ENCODE assay signal across 8 mouse cellular contexts in genomic region chr12:83597025-83597501, GRCm38 (mm10). TPM values are rescaled to one million over a fixed set of nuclear protein-coding genes. Genes with fewer than 3 reads are reported as not detected.
DNase-seq lines count a peak whose midpoint lies in the region; ATAC-seq and TF ChIP-seq lines count a peak whose summit lies in the region.

TSS of gene Zfyve1 (minus strand) at chr12:83597222.

- DNase-seq in 416B (ENCODE audit: low read depth) = peak; percentile 99
- DNase-seq in heart, adult 8-10 months (ENCODE audit: low spot score) = peak; percentile 96
- DNase-seq in kidney, adult 9 months = peak; percentile 98
- DNase-seq in limb, embryonic 14.5 days (ENCODE audit: low spot score) = peak; percentile 98
- DNase-seq in midbrain, postnatal 0 days (ENCODE audit: low spot score) = peak; percentile 99
- peak; percentile 77 to 84 for DNase-seq in spleen, postnatal 14 days (ENCODE audit: low spot score in 2 of 2)

- no peaks in the 10 kb centered on the region for H3K9me3 ChIP-seq in embryonic facial prominence, embryonic 15.5 days (replicated peaks)
- no peaks in the 10 kb centered on the region for H3K9me3 ChIP-seq in limb, embryonic 14.5 days (ENCODE audit: control insufficient read depth, low read length)
- no peaks in the 10 kb centered on the region for H3K9me3 ChIP-seq in midbrain, postnatal 0 days (ENCODE audit: low read length)

- peak; percentile 98 for ATAC-seq in embryonic facial prominence, embryonic 15.5 days (ENCODE audit: insufficient number of reproducible peaks, low FRiP score, low TSS enrichment, low read depth)
- ATAC-seq in limb, embryonic 14.5 days (ENCODE audit: low FRiP score, low read depth) = peak; percentile 98
- peak; percentile 99 for ATAC-seq in midbrain, postnatal 0 days (ENCODE audit: low FRiP score)

- H3K27me3 ChIP-seq in embryonic facial prominence, embryonic 15.5 days = no peaks in the 10 kb centered on the region
- no peaks in the 10 kb centered on the region for H3K27me3 ChIP-seq in limb, embryonic 14.5 days (ENCODE audit: control insufficient read depth, insufficient read depth, low read length)
- H3K27me3 ChIP-seq in midbrain, postnatal 0 days (ENCODE audit: insufficient read depth, low read length) = no peaks in the 10 kb centered on the region

- H3K4me1 ChIP-seq in bone marrow, adult 2 months (ENCODE audit: control insufficient read depth, insufficient read depth, low read length) = no peaks in the 10 kb centered on the region
- peaks cover 23% of the 10 kb centered on the region; the same call in 1 of the 2 replicates for H3K4me1 ChIP-seq in embryonic facial prominence, embryonic 15.5 days
- H3K4me1 ChIP-seq in limb, embryonic 14.5 days (ENCODE audit: control insufficient read depth, insufficient read depth, low read length) = 0 out of 2 replicates have a peak, but pooled peaks cover 4% of the 10 kb centered on the region
- no peaks in the 10 kb centered on the region; the same call in 1 of the 2 replicates for H3K4me1 ChIP-seq in midbrain, postnatal 0 days (ENCODE audit: insufficient read depth, low read length)

- peak within 1 kb of the TSS; percentile 73 for H3K4me3 ChIP-seq in bone marrow, adult 2 months (replicated peaks; ENCODE audit: control insufficient read depth, low read depth, low read length)
- H3K4me3 ChIP-seq in embryonic facial prominence, embryonic 15.5 days (replicated peaks) = peak within 1 kb of the TSS; percentile 96
- peak within 1 kb of the TSS; percentile 75 for H3K4me3 ChIP-seq in limb, embryonic 14.5 days (replicated peaks; ENCODE audit: low read length)
- H3K4me3 ChIP-seq in midbrain, postnatal 0 days (ENCODE audit: low read depth, low read length) = peak within 1 kb of the TSS; percentile 81

- H3K4me2 ChIP-seq in embryonic facial prominence, embryonic 15.5 days (replicated peaks) = peak within 1 kb of the TSS; percentile 57
- peak within 1 kb of the TSS; percentile 63 for H3K4me2 ChIP-seq in limb, embryonic 14.5 days (replicated peaks; ENCODE audit: low read depth, low read length, severe bottlenecking)
- peak within 1 kb of the TSS; percentile 65 for H3K4me2 ChIP-seq in midbrain, postnatal 0 days (ENCODE audit: low read depth, low read length, poor library complexity, severe bottlenecking)

- TF ChIP-seq CTCF in bone marrow, adult 2 months (IDR thresholded peaks at IDR 0.05; ENCODE audit: control insufficient read depth, insufficient read depth, low read length) = no peak
- peak; percentile 15; the same call in 1 of the 2 replicates for TF ChIP-seq CTCF in midbrain, postnatal 0 days (IDR thresholded peaks at IDR 0.05)

- peak; percentile 58; the same call in 1 of the 2 replicates for TF ChIP-seq POLR2A in bone marrow, adult 2 months (IDR thresholded peaks at IDR 0.05; ENCODE audit: borderline replicate concordance, control insufficient read depth, low read depth, low read length)
- TF ChIP-seq POLR2A in limb, embryonic 14.5 days (IDR thresholded peaks at IDR 0.05; ENCODE audit: borderline replicate concordance, extremely low read depth, insufficient read depth, insufficient read length) = no peak

- under 1% methylated on average over 28 of the region's 28 CpGs for WGBS in bone marrow, adult 2 months
- WGBS in embryonic facial prominence, embryonic 15.5 days = under 1% methylated on average over 28 of the region's 28 CpGs
- WGBS in limb, embryonic 14.5 days = 0% methylated on average over 21 of the region's 28 CpGs
- WGBS in midbrain, postnatal 0 days = under 1% methylated on average over 28 of the region's 28 CpGs

- H3K36me3 ChIP-seq in embryonic facial prominence, embryonic 15.5 days = peaks cover 22% of the 10 kb centered on the region
- peaks cover 28% of the 10 kb centered on the region for H3K36me3 ChIP-seq in limb, embryonic 14.5 days (ENCODE audit: control insufficient read depth, insufficient read depth, low read length)
- peaks cover 8% of the 10 kb centered on the region; the same call in 1 of the 2 replicates for H3K36me3 ChIP-seq in midbrain, postnatal 0 days (ENCODE audit: insufficient read depth, low read length)

- H3K9ac ChIP-seq in embryonic facial prominence, embryonic 15.5 days = peak within 1 kb of the TSS; percentile 88
- H3K9ac ChIP-seq in limb, embryonic 14.5 days (ENCODE audit: low read depth, low read length, severe bottlenecking) = peak within 1 kb of the TSS; percentile 86
- H3K9ac ChIP-seq in midbrain, postnatal 0 days (replicated peaks; ENCODE audit: low read length, poor library complexity, severe bottlenecking) = peak within 1 kb of the TSS; percentile 94

- peak within 1 kb of the TSS; percentile 60 for H3K27ac ChIP-seq in bone marrow, adult 2 months (ENCODE audit: control insufficient read depth, insufficient read depth, low read depth, low read length, poor library complexity)
- peak within 1 kb of the TSS; percentile 89 for H3K27ac ChIP-seq in embryonic facial prominence, embryonic 15.5 days (replicated peaks)
- peak within 1 kb of the TSS; percentile 72 for H3K27ac ChIP-seq in limb, embryonic 14.5 days (replicated peaks; ENCODE audit: low read depth, low read length)
- peak within 1 kb of the TSS; percentile 90 for H3K27ac ChIP-seq in midbrain, postnatal 0 days (ENCODE audit: low read depth, low read length)

RNA-seq across cellular contexts. Expression of gene Zfyve1, which starts in this region (rescaled TPM):
- polyA plus RNA-seq in bone marrow, adult 2 months (2011; ENCODE audit: insufficient read depth, insufficient read length, low replicate concordance, missing spikeins) = 6.8 and 17.5 TPM in 2 replicates
- 18.8 and 21.4 TPM in 2 replicates for polyA plus RNA-seq in embryonic facial prominence, embryonic 15.5 days (2015; fragmentation: Nextera tagmentation; extraction: Ambion mirVana)
- total RNA-seq in heart, adult 8-10 months (2022) = 10 to 100 TPM; 12.4 to 16.9 (median 14.4) TPM
- polyA plus RNA-seq in limb, embryonic 14.5 days (2012; rRNA removed) = 31.5 and 33.8 TPM in 2 replicates
- polyA plus RNA-seq in limb, embryonic 14.5 days (2014; fragmentation: Nextera tagmentation; extraction: Ambion mirVana) = 17.0 and 17.2 TPM in 2 replicates
- 32.2 and 35.7 TPM in 2 replicates for total RNA-seq in midbrain, postnatal 0 days (2014; rRNA removed)
- 12.9 and 15.6 TPM in 2 replicates for polyA plus RNA-seq in midbrain, postnatal 0 days (2015; fragmentation: Nextera tagmentation; extraction: Ambion mirVana)

Comparison
In these comparisons a context has a peak if more than half of its experiments do, and no peak if none do; other contexts are left out.
1. Peak in every context shown above with its lines: DNase-seq, ATAC-seq, H3K4me3 ChIP-seq and H3K27ac ChIP-seq.